9 mouse cellular contexts compared by ENCODE assay signal in the genomic region with DNA sequence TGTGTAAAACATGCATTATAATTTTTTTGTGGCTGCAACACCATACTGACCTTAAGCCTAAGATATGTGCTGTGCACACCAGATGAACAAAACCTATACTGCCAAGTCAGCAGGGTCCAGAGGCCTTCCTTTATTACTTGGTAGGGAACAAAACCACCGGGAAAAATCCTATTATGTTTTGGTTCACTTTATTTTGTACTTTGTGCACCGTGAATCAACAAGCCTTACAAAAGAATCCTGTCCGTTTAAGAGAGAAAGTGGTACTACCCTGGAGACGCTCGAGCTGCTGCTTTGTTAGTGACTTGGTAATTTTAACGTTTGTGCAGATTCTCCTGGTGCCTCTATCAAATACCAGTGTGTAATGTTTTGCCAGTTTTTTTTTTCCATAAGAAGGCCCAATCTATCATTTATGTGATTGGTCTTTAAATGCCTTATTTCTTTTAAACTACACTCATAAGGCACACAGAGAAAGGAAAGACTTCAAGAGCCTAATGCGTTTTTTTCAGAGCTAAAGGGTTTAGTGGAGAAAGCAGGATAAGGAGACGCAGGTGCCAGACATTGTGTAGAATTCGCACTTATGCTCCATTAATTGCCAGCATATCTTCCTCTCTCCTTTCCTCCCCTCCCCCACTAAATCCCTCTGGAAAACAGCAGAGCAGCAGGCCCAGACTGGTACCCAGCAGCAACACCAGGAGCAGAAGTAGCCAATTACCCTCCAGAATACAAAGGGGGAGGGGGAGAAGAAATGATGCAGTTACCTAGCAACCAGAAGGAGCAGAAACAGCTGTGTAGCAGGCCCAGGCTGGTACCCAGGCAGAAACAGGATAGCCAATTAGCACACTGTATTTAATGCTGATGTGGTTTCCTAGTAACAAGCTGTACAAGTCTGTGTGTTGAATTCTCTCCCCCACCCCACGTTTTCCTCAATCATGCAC. TPM values are rescaled to one million over a fixed set of nuclear protein-coding genes. Genes with fewer than 3 reads are reported as not detected.
DNase-seq lines count a peak whose midpoint lies in the region; ATAC-seq and TF ChIP-seq lines count a peak whose summit lies in the region.
"Had no signal": no experiment of that assay in that cellular context is flagged by ENCODE, and none has a peak within 500 bp of the region (broad histone marks: within the 10 kb centered on the region; RNA-seq: fewer than 3 reads in every experiment).

No protein-coding gene starts in this region.

- H3K9ac ChIP-seq in forebrain, embryonic 12.5 days, result no peak overlapping the region

- H3K4me3 ChIP-seq in forebrain, embryonic 12.5 days (replicated peaks), result no peak overlapping the region
- H3K4me3 ChIP-seq in lung, adult 2 months (replicated peaks; ENCODE audit: extremely low read depth, low read depth, low read length), result no peak overlapping the region

- no peaks in the 10 kb centered on the region for H3K27me3 ChIP-seq in forebrain, embryonic 12.5 days

- no peak for TF ChIP-seq POLR2A in brain, embryonic 14.5 days (IDR thresholded peaks at IDR 0.05; ENCODE audit: borderline replicate concordance, extremely low read depth, insufficient read depth, insufficient read length, poor library complexity, severe bottlenecking)
- TF ChIP-seq POLR2A in lung, adult 2 months (IDR thresholded peaks at IDR 0.05; ENCODE audit: borderline replicate concordance, extremely low read depth, low read depth, low read length), result no peak

- peaks cover 72% of the 10 kb centered on the region for H3K4me1 ChIP-seq in forebrain, embryonic 12.5 days
- H3K4me1 ChIP-seq in lung, adult 2 months (ENCODE audit: control insufficient read depth, insufficient read depth, low read length), result peaks cover 4% of the 10 kb centered on the region

- H3K27ac ChIP-seq in forebrain, embryonic 12.5 days, result peak overlapping the region; percentile 94

- WGBS in forebrain, embryonic 12.5 days, result 10% methylated on average over 10 of the region's 10 CpGs
- WGBS in lung, adult 2 months, result 64% methylated on average over 10 of the region's 10 CpGs

- H3K36me3 ChIP-seq in forebrain, embryonic 12.5 days (replicated peaks), result no peaks in the 10 kb centered on the region

- H3K9me3 ChIP-seq in forebrain, embryonic 12.5 days, result no peaks in the 10 kb centered on the region

- ATAC-seq in forebrain, embryonic 12.5 days (ENCODE audit: low FRiP score), result peak; percentile 98

- no peak for TF ChIP-seq CTCF in brain, embryonic 14.5 days (IDR thresholded peaks at IDR 0.05; ENCODE audit: borderline replicate concordance, extremely low read depth, insufficient read depth, insufficient read length)
- no peak for TF ChIP-seq CTCF in lung, adult 2 months (IDR thresholded peaks at IDR 0.05; ENCODE audit: insufficient read depth, low read length)

- peak overlapping the region; percentile 27 for H3K4me2 ChIP-seq in forebrain, embryonic 12.5 days

- DNase-seq in brain, embryonic 14.5 days (ENCODE audit: low read depth), result peak; percentile 99
- peak; percentile 61 to 75 for DNase-seq in layer of hippocampus, adult 8-10 months (ENCODE audit: low spot score in 2 of 2)
- DNase-seq in neural tube, embryonic 10.5 days (ENCODE audit: extremely low spot score, low spot score), result peak; percentile 31
- DNase-seq in urinary bladder, adult 18-20 months (ENCODE audit: low spot score in 2 of 2), result no peak
- no peak for DNase-seq in thymus, postnatal 36 days
- DNase-seq in lung, adult 2 months, result no peak
- DNase-seq in natural killer cell, adult 2 months (ENCODE audit: low spot score in 2 of 2), result no peak
- DNase-seq: kidney, adult 8-10 months had no signal

RNA-seq across cellular contexts. Expression of gene Klf7, which starts 55.5 kb away (rescaled TPM):
- polyA plus RNA-seq in brain, embryonic 14.5 days (2012; rRNA removed), result 25.8 and 42.7 TPM in 2 replicates
- 40.7 and 46.9 TPM in 2 replicates for polyA plus RNA-seq in forebrain, embryonic 12.5 days (2016; fragmentation: Nextera tagmentation; extraction: Ambion mirVana)
- total RNA-seq in layer of hippocampus, adult 8-10 months (2022), result 10 to 100 TPM; 28.0 to 43.8 (median 32.3) TPM
- polyA plus RNA-seq in lung, adult 2 months (2012; rRNA removed), result 26.7 and 32.3 TPM in 2 replicates

Comparison
In these comparisons a context has a peak if more than half of its experiments do, and no peak if none do; other contexts are left out.
1. DNase-seq: peak in brain, embryonic 14.5 days (single experiment), layer of hippocampus, adult 8-10 months (2 of 2) and neural tube, embryonic 10.5 days (single experiment); none in urinary bladder, adult 18-20 months (0 of 2), thymus, postnatal 36 days (0 of 2), lung, adult 2 months (single experiment) and natural killer cell, adult 2 months (0 of 2).